Comparison of ENCODE assay signal across 8 mouse cellular contexts in genomic region chr11:86993041-86994037, GRCm38 (mm10). TPM values are rescaled to one million over a fixed set of nuclear protein-coding genes. Genes with fewer than 3 reads are reported as not detected.
DNase-seq lines count a peak whose midpoint lies in the region; ATAC-seq and TF ChIP-seq lines count a peak whose summit lies in the region.

Ypel2 (minus strand) TSS chr11:86993707.

- no peaks in the 10 kb centered on the region for H3K36me3 ChIP-seq in embryonic facial prominence, embryonic 11.5 days (replicated peaks; ENCODE audit: control insufficient read depth, insufficient read depth, low read depth, low read length)
- peaks cover 7% of the 10 kb centered on the region for H3K36me3 ChIP-seq in heart, adult 2 months (ENCODE audit: control insufficient read depth, insufficient read depth, low read length)
- no peaks in the 10 kb centered on the region for H3K36me3 ChIP-seq in kidney, adult 2 months (ENCODE audit: control insufficient read depth, insufficient read depth, low read length)
- no peaks in the 10 kb centered on the region for H3K36me3 ChIP-seq in limb, embryonic 12.5 days
- H3K36me3 ChIP-seq in midbrain, embryonic 14.5 days (ENCODE audit: control insufficient read depth, insufficient read depth, low read length), result no peaks in the 10 kb centered on the region

- intact Hi-C loops in heart, adult 2 months (cut with DNase I), result loop anchor here (1.0 to 10.0 kb wide), 4 partner anchors 31 to 237 kb away; partner anchors contain the start of gene Cltc

- H3K27me3 ChIP-seq in embryonic facial prominence, embryonic 11.5 days (ENCODE audit: control insufficient read depth, insufficient read depth, low read length), result no peaks in the 10 kb centered on the region
- no peaks in the 10 kb centered on the region for H3K27me3 ChIP-seq in heart, adult 2 months (ENCODE audit: control insufficient read depth, insufficient read depth, low read length)
- H3K27me3 ChIP-seq in kidney, adult 2 months (replicated peaks; ENCODE audit: control insufficient read depth, insufficient read depth, low read length), result no peaks in the 10 kb centered on the region
- H3K27me3 ChIP-seq in limb, embryonic 12.5 days, result no peaks in the 10 kb centered on the region
- H3K27me3 ChIP-seq in midbrain, embryonic 14.5 days (ENCODE audit: control insufficient read depth, insufficient read depth, low read length), result no peaks in the 10 kb centered on the region

- 0% methylated on average over 84 of the region's 96 CpGs for WGBS in embryonic facial prominence, embryonic 11.5 days
- under 1% methylated on average over 96 of the region's 96 CpGs for WGBS in heart, adult 2 months
- under 1% methylated on average over 96 of the region's 96 CpGs for WGBS in kidney, adult 2 months
- under 1% methylated on average over 96 of the region's 96 CpGs for WGBS in limb, embryonic 12.5 days
- under 1% methylated on average over 96 of the region's 96 CpGs for WGBS in midbrain, embryonic 14.5 days

- peaks cover 7% of the 10 kb centered on the region for H3K4me1 ChIP-seq in embryonic facial prominence, embryonic 11.5 days (ENCODE audit: control insufficient read depth, insufficient read depth, low read length)
- H3K4me1 ChIP-seq in heart, adult 2 months (ENCODE audit: control insufficient read depth, insufficient read depth, low read length), result peaks cover 13% of the 10 kb centered on the region
- peaks cover 29% of the 10 kb centered on the region for H3K4me1 ChIP-seq in kidney, adult 2 months (ENCODE audit: control insufficient read depth, insufficient read depth, low read length)
- H3K4me1 ChIP-seq in limb, embryonic 12.5 days (replicated peaks), result peaks cover 35% of the 10 kb centered on the region
- peaks cover 45% of the 10 kb centered on the region for H3K4me1 ChIP-seq in midbrain, embryonic 14.5 days (ENCODE audit: control insufficient read depth, insufficient read depth, low read length)

- peak within 1 kb of the TSS; percentile 89 for H3K4me2 ChIP-seq in embryonic facial prominence, embryonic 11.5 days (ENCODE audit: low read depth, low read length)
- H3K4me2 ChIP-seq in limb, embryonic 12.5 days, result peak within 1 kb of the TSS; percentile 85
- H3K4me2 ChIP-seq in midbrain, embryonic 14.5 days (ENCODE audit: low read length), result peak within 1 kb of the TSS; percentile 95

- no peak for TF ChIP-seq EP300 in heart, adult 2 months (IDR thresholded peaks at IDR 0.05; ENCODE audit: insufficient read depth, low read depth, low read length)

- TF ChIP-seq POLR2A in heart, adult 2 months (IDR thresholded peaks at IDR 0.05; ENCODE audit: insufficient read depth, low read depth, low read length), result peak; percentile 72
- TF ChIP-seq POLR2A in kidney, adult 2 months (IDR thresholded peaks at IDR 0.05; ENCODE audit: low read depth, low read length), result no peak

- peak within 1 kb of the TSS; percentile 83 for H3K27ac ChIP-seq in embryonic facial prominence, embryonic 11.5 days (replicated peaks; ENCODE audit: low read depth, low read length)
- H3K27ac ChIP-seq in heart, adult 2 months, result peak within 1 kb of the TSS; percentile 99
- H3K27ac ChIP-seq in kidney, adult 2 months (ENCODE audit: insufficient read depth, low read depth, low read length), result peak within 1 kb of the TSS; percentile 81
- H3K27ac ChIP-seq in limb, embryonic 12.5 days, result peak within 1 kb of the TSS; percentile 94
- H3K27ac ChIP-seq in midbrain, embryonic 14.5 days (replicated peaks; ENCODE audit: low read depth, low read length), result peak within 1 kb of the TSS; percentile 90

- peak within 1 kb of the TSS; percentile 77 for H3K9ac ChIP-seq in embryonic facial prominence, embryonic 11.5 days (replicated peaks; ENCODE audit: low read length)
- H3K9ac ChIP-seq in heart, adult 2 months (ENCODE audit: low read depth, low read length), result peak within 1 kb of the TSS; percentile 98
- H3K9ac ChIP-seq in limb, embryonic 12.5 days (replicated peaks), result peak within 1 kb of the TSS; percentile 90
- H3K9ac ChIP-seq in midbrain, embryonic 14.5 days (replicated peaks; ENCODE audit: low read length), result peak within 1 kb of the TSS; percentile 75

- H3K4me3 ChIP-seq in embryonic facial prominence, embryonic 11.5 days (ENCODE audit: low read depth, low read length), result peak within 1 kb of the TSS; percentile 96
- H3K4me3 ChIP-seq in heart, adult 2 months, result peak within 1 kb of the TSS; percentile 92
- peak within 1 kb of the TSS; percentile 90 for H3K4me3 ChIP-seq in kidney, adult 2 months (ENCODE audit: insufficient read depth, low read depth, low read length)
- peak within 1 kb of the TSS; percentile 96 for H3K4me3 ChIP-seq in limb, embryonic 12.5 days (replicated peaks)
- peak within 1 kb of the TSS; percentile 90 for H3K4me3 ChIP-seq in midbrain, embryonic 14.5 days (replicated peaks; ENCODE audit: low read depth, low read length)

- DNase-seq in 3134 (ENCODE audit: extremely low read depth, insufficient read length, low spot score), result peak; percentile 87
- DNase-seq in adrenal gland, postnatal 14 days, result peak; percentile 99
- peak; percentile 97 for DNase-seq in embryonic facial prominence, embryonic 11.5 days (ENCODE audit: low spot score)
- peak; percentile 96 to 99 for DNase-seq in heart, adult 2 months
- DNase-seq in kidney, adult 2 months, result peak; percentile 99
- peak; percentile 97 for DNase-seq in midbrain, embryonic 14.5 days
- DNase-seq in spleen, adult 12 weeks (ENCODE audit: low spot score), result peak; percentile 61

- peaks cover 4% of the 10 kb centered on the region for H3K79me2 ChIP-seq in heart, adult 2 months (replicated peaks; ENCODE audit: control insufficient read depth, insufficient read depth, low read length)

- TF ChIP-seq CTCF in heart, adult 2 months (IDR thresholded peaks at IDR 0.05), result peak; percentile 13; the same call in 1 of the 2 replicates
- 0 out of 2 replicates have a peak, but pooled peaks have one; percentile 7 for TF ChIP-seq CTCF in kidney, adult 2 months (conservative IDR thresholded peaks at IDR 0.05; ENCODE audit: insufficient read depth, insufficient read length, low read depth, low read length)

- peak; percentile 100 for ATAC-seq in embryonic facial prominence, embryonic 11.5 days (replicated peaks; ENCODE audit: insufficient number of reproducible peaks, low FRiP score, low TSS enrichment, low read depth)
- peak; percentile 99 for ATAC-seq in limb, embryonic 12.5 days (ENCODE audit: insufficient number of reproducible peaks, insufficient read depth, low FRiP score, low TSS enrichment, low read depth)
- ATAC-seq in midbrain, embryonic 14.5 days (ENCODE audit: low FRiP score, low TSS enrichment), result peak; percentile 99

- H3K9me3 ChIP-seq in embryonic facial prominence, embryonic 11.5 days (replicated peaks; ENCODE audit: control insufficient read depth, low read length), result no peaks in the 10 kb centered on the region
- H3K9me3 ChIP-seq in limb, embryonic 12.5 days, result no peaks in the 10 kb centered on the region
- no peaks in the 10 kb centered on the region for H3K9me3 ChIP-seq in midbrain, embryonic 14.5 days (ENCODE audit: control insufficient read depth, low read length)

RNA-seq across cellular contexts. Expression of gene Ypel2, which starts in this region (rescaled TPM):
- 20.0 and 22.1 TPM in 2 replicates for total RNA-seq in adrenal gland, postnatal 14 days (2021)
- 6.2 and 7.6 TPM in 2 replicates for polyA plus RNA-seq in embryonic facial prominence, embryonic 11.5 days (2014; fragmentation: Nextera tagmentation; extraction: Ambion mirVana)
- total RNA-seq in heart, adult 2 months (2021), result 10 to 100 TPM; 11.6 to 26.3 TPM
- 7.9 and 12.2 TPM in 2 replicates for polyA plus RNA-seq in heart, adult 2 months (2012; rRNA removed)
- polyA plus RNA-seq in kidney, adult 2 months (2012; rRNA removed), result 4.7 TPM in 2 replicates
- polyA plus RNA-seq in limb, embryonic 12.5 days (2016; fragmentation: Nextera tagmentation; extraction: Ambion mirVana), result 9.8 and 10.5 TPM in 2 replicates
- 6.0 and 6.2 TPM in 2 replicates for polyA plus RNA-seq in midbrain, embryonic 14.5 days (2014; fragmentation: Nextera tagmentation; extraction: Ambion mirVana)

Comparison
In these comparisons a context has a peak if more than half of its experiments do, and no peak if none do; other contexts are left out.
1. Peak in every context shown above with its lines: DNase-seq, ATAC-seq, H3K4me3 ChIP-seq and H3K27ac ChIP-seq.